In genomic region chr8:45409702-45410101, GRCm38 (mm10) we compare ENCODE assay signal across 8 mouse cellular contexts. TPM values are rescaled to one million over a fixed set of nuclear protein-coding genes. Genes with fewer than 3 reads are reported as not detected.
DNase-seq lines count a peak whose midpoint lies in the region; ATAC-seq and TF ChIP-seq lines count a peak whose summit lies in the region.

No protein-coding gene starts in this region.

- no peaks in the 10 kb centered on the region for H3K9me3 ChIP-seq in lung, embryonic 16.5 days (ENCODE audit: control insufficient read depth, low read length)
- H3K9me3 ChIP-seq in forebrain, embryonic 13.5 days (replicated peaks), result no peaks in the 10 kb centered on the region
- H3K9me3 ChIP-seq in limb, embryonic 12.5 days, result no peaks in the 10 kb centered on the region

- H3K9ac ChIP-seq in lung, embryonic 16.5 days (ENCODE audit: low read length), result peak overlapping the region; percentile 61
- H3K9ac ChIP-seq in forebrain, embryonic 13.5 days, result peak overlapping the region; percentile 45
- 0 out of 2 replicates have a peak overlapping the region, but pooled peaks have one; percentile 27 for H3K9ac ChIP-seq in limb, embryonic 12.5 days (replicated peaks)

- peak overlapping the region; percentile 54 for H3K4me3 ChIP-seq in lung, embryonic 16.5 days (ENCODE audit: low read length)
- peak overlapping the region; percentile 35 for H3K4me3 ChIP-seq in forebrain, embryonic 13.5 days
- H3K4me3 ChIP-seq in limb, embryonic 12.5 days (replicated peaks), result peak overlapping the region; percentile 33
- H3K4me3 ChIP-seq in small intestine, adult 2 months (ENCODE audit: low read depth, low read length), result peak overlapping the region; percentile 85

- H3K36me3 ChIP-seq in lung, embryonic 16.5 days (ENCODE audit: control insufficient read depth, insufficient read depth, low read length), result no peaks in the 10 kb centered on the region
- H3K36me3 ChIP-seq in forebrain, embryonic 13.5 days (ENCODE audit: poor library complexity, severe bottlenecking), result no peaks in the 10 kb centered on the region
- no peaks in the 10 kb centered on the region for H3K36me3 ChIP-seq in limb, embryonic 12.5 days
- 0 out of 2 replicates have a peak, but pooled peaks cover 1% of the 10 kb centered on the region for H3K36me3 ChIP-seq in small intestine, adult 2 months (ENCODE audit: control insufficient read depth, insufficient read depth, low read length)

- H3K4me1 ChIP-seq in lung, embryonic 16.5 days (replicated peaks; ENCODE audit: control insufficient read depth, insufficient read depth, low read length), result no peaks in the 10 kb centered on the region
- peaks cover 7% of the 10 kb centered on the region; the same call in 1 of the 2 replicates for H3K4me1 ChIP-seq in forebrain, embryonic 13.5 days
- H3K4me1 ChIP-seq in limb, embryonic 12.5 days (replicated peaks), result peaks cover 12% of the 10 kb centered on the region
- H3K4me1 ChIP-seq in small intestine, adult 2 months (ENCODE audit: control insufficient read depth, insufficient read depth, insufficient read length, low read length), result peaks cover 8% of the 10 kb centered on the region; the same call in 1 of the 2 replicates

- DNase-seq in lung, adult 18-20 months, result no peak
- DNase-seq in layer of hippocampus, adult 9-11 months, result no peak
- DNase-seq in urinary bladder, adult 2 months (ENCODE audit: low spot score), result no peak

- H3K4me2 ChIP-seq in lung, embryonic 16.5 days (ENCODE audit: low read depth, low read length), result peak overlapping the region; percentile 61
- peak overlapping the region; percentile 63 for H3K4me2 ChIP-seq in forebrain, embryonic 13.5 days
- H3K4me2 ChIP-seq in limb, embryonic 12.5 days, result peak overlapping the region; percentile 56

- peak overlapping the region; percentile 72 for H3K27ac ChIP-seq in lung, embryonic 16.5 days (ENCODE audit: low read length)
- H3K27ac ChIP-seq in forebrain, embryonic 13.5 days, result no peak overlapping the region
- no peak overlapping the region for H3K27ac ChIP-seq in limb, embryonic 12.5 days
- no peak overlapping the region for H3K27ac ChIP-seq in small intestine, adult 2 months (ENCODE audit: insufficient read depth, low read depth, low read length)

- TF ChIP-seq POLR2A in small intestine, adult 2 months (IDR thresholded peaks at IDR 0.05; ENCODE audit: low read depth, low read length), result no peak

- TF ChIP-seq CTCF in small intestine, adult 2 months (IDR thresholded peaks at IDR 0.05; ENCODE audit: extremely low read depth, insufficient read length, insufficient replicate concordance, low read depth, low read length), result no peak

- no peaks in the 10 kb centered on the region for H3K27me3 ChIP-seq in lung, embryonic 16.5 days (ENCODE audit: control insufficient read depth, insufficient read depth, low read depth, low read length)
- no peaks in the 10 kb centered on the region for H3K27me3 ChIP-seq in forebrain, embryonic 13.5 days
- H3K27me3 ChIP-seq in limb, embryonic 12.5 days, result no peaks in the 10 kb centered on the region
- no peaks in the 10 kb centered on the region for H3K27me3 ChIP-seq in small intestine, adult 2 months (ENCODE audit: control insufficient read depth, insufficient read depth, low read length)

- 44% methylated on average over 4 of the region's 4 CpGs for WGBS in lung, embryonic 16.5 days
- WGBS in forebrain, embryonic 13.5 days, result 45% methylated on average over 4 of the region's 4 CpGs
- 48% methylated on average over 4 of the region's 4 CpGs for WGBS in limb, embryonic 12.5 days
- WGBS in small intestine, adult 2 months, result 6% methylated on average over 4 of the region's 4 CpGs

- peak; percentile 11; the same call in 1 of the 2 replicates for ATAC-seq in lung, embryonic 16.5 days (ENCODE audit: low read depth)
- no peak for ATAC-seq in forebrain, embryonic 13.5 days
- ATAC-seq in limb, embryonic 12.5 days (ENCODE audit: insufficient number of reproducible peaks, insufficient read depth, low FRiP score, low TSS enrichment, low read depth), result no peak
- ATAC-seq in erythroid progenitor cell, adult 5-6 weeks (replicated peaks; ENCODE audit: low FRiP score, poor library complexity, severe bottlenecking), result no peak

RNA-seq across cellular contexts. Expression of gene Tlr3, which starts 1.2 kb away (rescaled TPM):
- polyA plus RNA-seq in lung, embryonic 16.5 days (2015; fragmentation: Nextera tagmentation; extraction: Ambion mirVana), result 2.7 and 4.7 TPM in 2 replicates
- polyA plus RNA-seq in forebrain, embryonic 13.5 days (2015; fragmentation: Nextera tagmentation; extraction: Ambion mirVana), result 0.87 and 1.3 TPM in 2 replicates
- polyA plus RNA-seq in limb, embryonic 12.5 days (2016; fragmentation: Nextera tagmentation; extraction: Ambion mirVana), result 0.46 and 0.77 TPM in 2 replicates
- 1.6 and 3.5 TPM in 2 replicates for polyA plus RNA-seq in small intestine, adult 2 months (2012; rRNA removed)
- polyA plus RNA-seq in urinary bladder, adult 2 months (2012; rRNA removed), result 15.7 and 16.2 TPM in 2 replicates
- total RNA-seq in erythroid progenitor cell, adult 5-6 weeks (2015; ENCODE audit: low replicate concordance), result 4.3 TPM in 1 of 2 replicates, not detected in the other
- total RNA-seq in erythroid progenitor cell, adult 5-6 weeks (2017; ENCODE audit: low replicate concordance), result 0.68 TPM in 1 of 2 replicates, not detected in the other

RNA-seq across cellular contexts. Expression of gene Fam149a, which starts 27.6 kb away (rescaled TPM):
- 8.7 and 9.8 TPM in 2 replicates for polyA plus RNA-seq in lung, embryonic 16.5 days (2015; fragmentation: Nextera tagmentation; extraction: Ambion mirVana)
- polyA plus RNA-seq in forebrain, embryonic 13.5 days (2015; fragmentation: Nextera tagmentation; extraction: Ambion mirVana), result 3.4 TPM in 2 replicates
- 12.0 and 13.0 TPM in 2 replicates for polyA plus RNA-seq in limb, embryonic 12.5 days (2016; fragmentation: Nextera tagmentation; extraction: Ambion mirVana)
- 1.7 and 3.1 TPM in 2 replicates for polyA plus RNA-seq in small intestine, adult 2 months (2012; rRNA removed)
- polyA plus RNA-seq in urinary bladder, adult 2 months (2012; rRNA removed), result 16.5 and 21.2 TPM in 2 replicates
- not detected in 2 replicates for total RNA-seq in erythroid progenitor cell, adult 5-6 weeks (2015; ENCODE audit: low replicate concordance)
- total RNA-seq in erythroid progenitor cell, adult 5-6 weeks (2017; ENCODE audit: low replicate concordance), result not detected in 2 replicates

Comparison
In these comparisons a context has a peak if more than half of its experiments do, and no peak if none do; other contexts are left out.
1. H3K4me3 ChIP-seq: peak in every context shown above with its lines; median percentile 85 in small intestine, adult 2 months; 54 in lung, embryonic 16.5 days; 35 in forebrain, embryonic 13.5 days; 33 in limb, embryonic 12.5 days.